Mouse (Mus musculus) liver, postnatal 0 days (tissue): ENCODE results near the gene Ppp2r5b.

Experiments used
- CTCF ChIP-seq: sonication (generic); IDR thresholded peaks from 2 replicates; pipeline ENCODE4 v1.5.1; 2016; ENCODE audit warnings: antibody characterized with exemption, low read depth
- EP300 ChIP-seq: IDR thresholded peaks from 2 replicates; pipeline ENCODE4 v1.6.1; 2016; ENCODE audit warnings: antibody characterized with exemption, low read depth, mild to moderate bottlenecking

DNA sequence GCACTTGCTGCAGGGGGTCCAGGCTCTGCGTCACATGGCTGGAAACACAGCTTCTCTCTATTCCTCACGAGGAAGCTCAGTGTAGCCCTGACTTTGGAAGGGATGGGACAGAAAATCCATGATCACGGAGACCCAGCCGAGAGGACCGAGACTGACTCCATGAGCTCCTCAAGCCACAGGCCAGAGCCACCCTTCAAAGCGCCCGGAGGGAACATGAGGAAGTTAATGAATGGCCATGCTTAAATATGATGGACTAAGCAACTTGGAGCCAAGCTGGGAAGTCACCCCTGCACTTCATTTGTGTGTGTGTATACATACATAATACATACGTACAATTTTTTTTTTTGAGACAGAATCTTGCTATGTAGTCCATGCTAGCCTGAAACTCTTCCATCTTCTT is 35.5 kb upstream of the Ppp2r5b start:
- TF ChIP-seq EP300 = no peak
- no peak for TF ChIP-seq CTCF
